Mouse (Mus musculus) A20 (cell line): ENCODE data around the gene Flt3l.

Experiments
- DNase-seq: peaks from one replicate; pipeline ENCODE4 v3.0.0-alpha.2; 2011; ENCODE audit warnings: low read depth, low spot score

Gene Flt3l

DNA sequence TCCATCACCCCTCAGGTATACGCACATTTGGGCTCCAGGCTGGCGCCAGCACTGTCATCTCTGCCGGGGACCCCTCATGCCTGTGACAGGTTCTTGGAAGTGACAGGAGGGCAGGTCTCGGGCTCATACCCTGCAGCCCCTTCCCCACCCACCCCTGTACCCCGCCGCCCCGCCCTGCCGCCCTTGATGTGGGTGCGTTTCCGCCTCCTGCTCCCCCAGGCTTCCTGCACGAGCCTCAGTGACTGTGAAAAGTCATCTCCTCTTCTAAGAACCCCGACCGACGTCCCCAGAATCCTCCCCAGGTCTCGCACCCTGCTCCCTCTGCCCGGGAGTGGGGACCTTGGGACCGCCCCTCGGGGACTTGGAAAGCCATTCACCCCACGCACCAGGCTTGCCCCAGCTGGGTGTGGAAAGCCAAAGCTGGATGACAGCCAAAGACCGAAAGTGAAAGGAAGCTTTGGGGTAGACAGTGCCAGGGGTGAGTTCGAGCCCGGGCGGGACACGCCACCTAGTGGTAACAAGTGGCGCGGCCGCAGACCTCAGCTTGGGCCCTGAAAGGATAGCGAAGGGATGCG is at the start of gene Flt3l, which contains the start of gene Gm45713:
TSS of gene Flt3l (minus strand) at position 440 of the 575 bp plus-strand sequence.
TSS of gene Gm45713 (minus strand) at position 239 of the 575 bp plus-strand sequence.
- DNase-seq = peak; percentile 91

DNA sequence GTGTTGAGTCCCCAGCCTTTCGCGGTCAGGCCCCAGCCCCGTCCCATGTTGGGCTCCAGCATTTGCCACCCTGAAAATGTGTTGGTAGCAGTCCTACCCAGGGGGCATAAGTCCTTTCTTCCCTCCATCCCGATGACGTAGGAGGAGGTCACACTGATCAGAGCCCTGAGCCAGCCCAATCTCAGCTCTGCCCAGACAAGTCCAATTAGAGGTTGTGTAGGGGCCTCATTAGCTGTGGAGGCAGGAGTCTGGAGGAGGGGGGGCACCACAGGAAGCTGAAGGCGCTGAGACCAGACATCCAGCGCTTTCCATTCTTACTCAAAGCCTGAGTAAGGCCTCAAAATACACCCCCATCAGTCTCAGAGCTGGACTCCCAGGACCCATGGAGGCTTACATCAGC is 49.7 kb upstream of the Flt3l start:
- no peak for DNase-seq

DNA sequence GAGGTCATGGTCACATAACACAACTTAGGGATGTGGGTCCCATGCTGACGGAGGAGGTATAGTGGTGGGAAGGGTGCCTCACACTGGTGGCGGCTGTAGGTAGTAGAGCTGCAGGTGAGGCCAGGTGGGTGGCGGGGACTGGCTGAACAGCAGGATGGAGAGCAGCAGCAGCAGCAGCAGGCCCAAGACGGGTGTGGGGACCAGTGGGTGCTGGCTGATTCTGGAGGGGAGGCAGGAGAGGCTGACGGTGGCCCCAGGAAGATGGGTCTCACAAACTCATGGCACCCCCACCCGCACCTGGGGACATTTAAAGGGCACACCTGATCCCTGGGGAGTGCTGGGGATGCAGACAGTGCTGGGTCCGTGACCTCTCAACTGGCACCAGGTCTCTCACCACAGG is 47.4 kb upstream of the Flt3l start:
- no peak for DNase-seq

DNA sequence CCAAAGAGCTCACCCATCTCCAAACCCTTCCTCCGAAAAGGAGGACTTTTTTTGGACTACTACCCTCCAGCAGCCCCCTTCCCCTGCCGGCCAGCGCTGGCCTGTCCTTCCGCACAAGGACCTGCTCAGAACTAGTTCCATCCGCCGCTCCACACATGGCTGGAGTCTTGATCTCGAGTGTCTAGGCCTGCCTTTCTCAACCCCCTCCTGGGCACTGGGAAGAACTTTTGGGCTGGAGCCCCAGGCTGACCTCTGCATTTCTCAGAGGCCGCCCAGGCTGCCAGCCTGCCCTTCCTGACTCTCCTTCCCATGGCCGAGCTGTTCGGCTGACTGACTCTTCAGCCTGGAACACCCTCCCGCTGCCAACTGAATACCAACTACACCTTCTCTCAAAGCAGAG is 46.4 kb upstream of the Flt3l start:
- DNase-seq = no peak

GRCm38 (mm10) chr7:45182199-45182601 is 46.0 kb upstream of the Flt3l start:
- DNase-seq = peak; percentile 96

- DNase-seq = no peak
Measured at GRCm38 (mm10) chr7:45181540-45181939, 45.3 kb upstream of the Flt3l start.

DNA sequence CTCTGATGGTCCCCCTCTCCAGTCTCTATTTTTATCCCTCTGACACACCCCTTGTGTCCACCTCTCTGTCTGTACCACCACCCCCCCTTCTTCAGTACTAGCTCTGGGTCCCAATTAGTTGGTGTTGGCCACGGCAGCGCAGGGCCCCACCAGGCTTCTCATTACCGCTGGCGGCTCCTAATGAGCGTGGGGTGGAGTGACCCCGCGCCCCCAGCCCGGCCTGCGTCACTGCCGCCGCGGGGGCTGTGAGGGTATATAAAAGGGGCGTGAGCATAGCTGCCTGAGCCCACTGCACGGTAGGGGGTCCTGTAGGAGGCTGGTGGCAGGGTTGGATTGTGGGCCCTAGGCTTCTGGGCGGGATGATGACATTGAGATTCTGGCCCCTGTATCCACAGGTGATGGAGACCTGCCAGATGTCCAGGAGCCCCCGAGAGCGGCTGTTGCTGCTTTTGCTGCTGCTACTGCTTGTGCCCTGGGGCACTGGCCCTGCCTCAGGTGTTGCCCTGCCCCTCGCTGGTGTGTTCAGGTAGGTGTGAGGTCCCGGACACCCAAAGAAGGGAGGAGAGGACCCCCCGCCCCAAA is 44.8 kb upstream of the Flt3l start, which contains the start of gene Pth2:
TSS of gene Pth2 (plus strand) at position 100 of the 582 bp plus-strand sequence.
- no peak for DNase-seq

DNA sequence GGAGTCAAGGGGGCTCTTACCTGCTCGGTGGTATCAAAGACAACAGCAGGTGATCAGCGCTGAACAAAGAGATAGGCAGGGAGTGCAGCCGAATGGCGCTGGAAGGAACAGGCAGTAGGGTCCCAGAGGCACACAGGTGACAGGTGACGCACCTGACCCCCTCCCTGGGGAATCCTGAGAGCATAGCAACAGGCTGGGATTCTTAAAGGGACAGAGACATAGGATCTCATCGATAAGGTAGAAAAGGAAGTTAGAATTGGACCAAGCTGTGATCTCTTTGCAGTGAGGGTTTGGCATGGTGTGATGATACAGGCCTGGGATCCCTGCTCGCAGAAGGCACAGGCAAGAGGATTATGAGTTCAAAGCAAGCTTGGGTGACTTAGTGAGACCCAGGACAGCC is 43.2 kb upstream of the Flt3l start, which contains the start of gene Gfy:
TSS of gene Gfy (minus strand) at position 101 of the 400 bp plus-strand sequence.
- DNase-seq = no peak

- DNase-seq = peak; percentile 13
Measured at GRCm38 (mm10) chr7:45178550-45178949, 42.3 kb upstream of the Flt3l start.

GRCm38 (mm10) chr7:45176356-45176755 is 40.1 kb upstream of the Flt3l start:
- DNase-seq = no peak

DNA sequence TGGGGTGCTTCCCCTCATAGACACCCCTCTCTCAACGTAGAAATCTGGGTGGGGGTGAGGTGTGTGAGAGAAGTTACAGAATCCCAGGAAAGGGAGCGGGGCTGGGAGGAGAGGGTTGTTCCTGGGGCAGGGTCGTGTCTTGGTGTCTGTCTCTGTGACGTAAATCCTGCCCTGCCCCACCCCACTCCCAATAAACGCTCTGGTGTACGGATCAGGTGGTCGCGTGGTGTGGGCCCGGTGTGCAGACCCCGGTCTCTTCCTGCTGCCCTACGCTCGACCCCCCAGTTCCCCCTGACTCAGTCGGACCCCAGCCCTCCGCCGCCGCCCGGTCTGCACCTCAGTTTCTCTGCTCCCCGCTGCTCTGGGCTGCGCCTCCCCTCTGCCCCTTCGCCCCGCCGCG is 39.7 kb upstream of the Flt3l start:
- DNase-seq = no peak

DNA sequence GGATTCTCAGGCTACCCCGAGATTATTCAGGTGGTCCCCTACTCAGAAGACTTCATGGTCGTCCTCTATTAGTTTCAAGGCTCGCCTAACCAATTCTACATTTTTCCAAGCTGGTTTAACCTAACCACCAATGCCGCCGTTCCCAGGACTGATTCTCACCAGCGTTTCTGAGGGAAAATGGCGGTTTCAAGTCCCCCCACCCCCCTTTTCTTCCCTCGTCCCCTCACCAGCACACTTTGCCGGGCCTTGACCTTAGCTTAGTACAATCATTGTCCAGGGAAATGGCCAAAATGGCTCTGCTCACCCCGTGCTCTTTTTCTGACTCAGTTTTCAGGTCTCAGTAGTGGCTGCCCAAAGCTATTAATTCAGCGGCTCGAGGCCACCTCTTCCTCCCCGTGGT is 39.2 kb upstream of the Flt3l start:
- DNase-seq = no peak

GRCm38 (mm10) chr7:45174567-45175280 is 38.5 kb upstream of the Flt3l start:
- peak; percentile 10 for DNase-seq

DNA sequence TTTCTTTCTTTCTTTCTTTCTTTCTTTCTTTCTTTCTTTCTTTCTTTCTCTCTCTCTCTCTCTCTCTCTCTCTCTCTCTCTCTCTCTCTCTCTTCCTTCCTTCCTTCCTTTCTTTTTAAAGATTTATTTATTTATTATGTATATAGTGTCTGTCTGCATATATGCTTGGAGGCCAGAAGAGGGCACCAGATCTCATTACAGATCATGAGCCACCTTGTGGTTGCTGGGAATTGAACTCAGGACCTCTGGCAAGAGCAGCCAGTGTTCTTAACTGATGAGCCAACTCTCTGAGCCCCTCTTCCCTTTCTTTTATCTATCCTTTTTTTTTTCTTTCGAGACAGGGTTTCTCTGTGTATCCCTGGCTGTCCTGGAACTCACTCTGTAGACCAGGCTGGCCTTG is 37.5 kb upstream of the Flt3l start:
- DNase-seq = peak; percentile 65

DNA sequence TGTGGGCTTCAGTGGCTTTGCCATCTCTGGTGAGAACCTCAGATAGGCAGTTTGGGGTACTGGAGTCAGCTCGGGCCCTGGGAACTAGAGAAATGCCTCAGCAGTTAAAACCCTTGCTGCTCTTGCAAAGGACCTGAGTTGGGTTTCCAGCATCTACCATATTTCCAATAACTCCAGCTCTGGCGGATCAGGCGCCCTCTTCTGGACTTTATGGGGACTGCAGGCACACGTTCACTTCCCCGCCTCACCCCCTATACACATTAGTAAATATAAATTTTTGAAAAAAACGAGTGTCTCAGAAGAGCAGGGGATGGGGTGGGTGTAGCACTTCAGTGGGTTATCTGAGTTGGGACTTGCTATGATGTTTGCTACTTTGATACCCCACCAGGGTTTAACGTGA is 36.7 kb upstream of the Flt3l start:
- DNase-seq = peak; percentile 64

- DNase-seq = peak; percentile 48
Measured at GRCm38 (mm10) chr7:45169495-45169894, 33.3 kb upstream of the Flt3l start.

- no peak for DNase-seq
Measured at GRCm38 (mm10) chr7:45168656-45169055, 32.4 kb upstream of the Flt3l start.

DNA sequence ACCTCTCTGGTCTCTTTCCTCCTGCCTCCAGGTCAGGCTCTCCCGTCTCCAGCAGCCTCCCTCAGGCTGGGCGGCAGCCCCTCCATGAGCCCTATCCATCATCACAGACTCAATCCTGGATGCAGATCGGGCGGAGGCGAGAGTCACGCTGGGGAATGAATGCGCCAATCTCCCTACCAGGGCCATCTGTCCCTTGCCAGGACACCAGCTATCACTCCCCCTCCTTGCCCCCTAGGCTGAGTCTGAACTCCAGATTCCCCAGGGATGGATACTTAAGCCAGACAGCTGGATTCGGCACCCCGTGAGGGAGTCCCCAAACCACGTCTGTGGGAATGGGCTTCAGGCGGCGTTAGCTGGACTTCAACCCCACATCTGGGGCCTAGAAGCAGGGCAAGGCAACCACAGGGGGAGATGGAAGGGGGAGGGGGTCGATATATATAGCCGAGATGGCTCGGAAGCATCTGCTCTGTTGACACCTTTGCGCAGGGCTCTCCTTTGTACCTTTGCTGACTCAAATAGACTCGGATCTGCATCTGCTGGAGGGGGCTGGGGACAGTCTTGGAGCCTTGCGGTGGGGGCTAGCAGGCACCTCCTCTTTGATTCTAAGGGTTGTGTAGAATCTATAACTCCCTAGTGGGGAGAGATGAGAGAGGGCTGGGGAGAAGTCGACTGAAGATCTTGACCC is 31.7 kb upstream of the Flt3l start:
- no peak for DNase-seq

GRCm38 (mm10) chr7:45166950-45167401 is 30.7 kb upstream of the Flt3l start:
- DNase-seq = no peak

DNA sequence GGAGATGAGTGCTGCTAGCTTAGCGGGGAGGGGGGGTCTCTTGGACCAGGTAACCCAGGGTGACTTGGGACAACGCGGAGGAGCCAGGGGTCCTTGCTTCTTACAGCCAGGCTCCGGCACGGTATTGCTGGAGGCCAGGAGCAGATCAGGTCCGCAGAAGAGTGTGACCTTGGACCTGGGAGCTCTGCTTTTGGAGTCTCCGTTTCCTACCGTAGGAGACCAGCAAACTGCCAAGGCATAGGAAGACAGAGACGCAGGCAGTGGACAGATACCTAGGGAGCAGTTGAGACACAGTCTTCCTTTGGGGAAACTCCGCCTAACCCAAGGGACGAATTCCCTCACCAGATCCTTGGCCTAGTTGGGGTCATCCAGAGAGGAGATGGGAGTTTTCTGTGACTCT is 29.5 kb upstream of the Flt3l start:
- no peak for DNase-seq

GRCm38 (mm10) chr7:45164833-45165232 is 28.6 kb upstream of the Flt3l start:
- no peak for DNase-seq
